Mouse (Mus musculus) layer of hippocampus, adult 11-12 months (tissue): ENCODE data around the gene Gm49711.
A peak's percentile ranks its signal among the peaks of the same experiment; 100 is the strongest.

Source experiments
- DNase-seq: peaks from one replicate; pipeline ENCODE4 v3.0.0; 2022; ENCODE audit warnings: low spot score

Gm49711 gene

GRCm38 (mm10) chr16:92120899-92121531 lies 62.9 kb downstream of the Gm49711 start:
- DNase-seq = no peak

GRCm38 (mm10) chr16:92127226-92127625 lies 69.1 kb downstream of the Gm49711 start:
- no peak for DNase-seq

GRCm38 (mm10) chr16:92127666-92128065 lies 69.5 kb downstream of the Gm49711 start:
- DNase-seq = no peak

GRCm38 (mm10) chr16:92129843-92130242 lies 71.7 kb downstream of the Gm49711 start:
- no peak for DNase-seq

- no peak for DNase-seq
These were observed 74.4 kb downstream of the Gm49711 start for GRCm38 (mm10) chr16:92132511-92132910.

GRCm38 (mm10) chr16:92134148-92134764 lies 76.1 kb downstream of the Gm49711 start:
- no peak for DNase-seq

- DNase-seq = no peak
These were observed 78.2 kb downstream of the Gm49711 start for GRCm38 (mm10) chr16:92136275-92136674.

GRCm38 (mm10) chr16:92139386-92140261 lies 81.5 kb downstream of the Gm49711 start:
- DNase-seq = no peak

- no peak for DNase-seq
These were observed 82.2 kb downstream of the Gm49711 start for GRCm38 (mm10) chr16:92140328-92140727.

- DNase-seq = no peak
These were observed 82.9 kb downstream of the Gm49711 start for GRCm38 (mm10) chr16:92141021-92141420.

- no peak for DNase-seq
These were observed 84.4 kb downstream of the Gm49711 start for GRCm38 (mm10) chr16:92142426-92143012.

- DNase-seq = no peak
These were observed 89.7 kb downstream of the Gm49711 start for GRCm38 (mm10) chr16:92147631-92148366.

GRCm38 (mm10) chr16:92148367-92148728 lies 90.2 kb downstream of the Gm49711 start:
- no peak for DNase-seq

- DNase-seq = no peak
These were observed 92.9 kb downstream of the Gm49711 start for GRCm38 (mm10) chr16:92150975-92151374.

GRCm38 (mm10) chr16:92158021-92158455 lies 99.9 kb downstream of the Gm49711 start:
- peak; percentile 59 for DNase-seq

- DNase-seq = peak; percentile 72
These were observed 100.5 kb downstream of the Gm49711 start for GRCm38 (mm10) chr16:92158461-92159091.

- DNase-seq = no peak
These were observed 101.0 kb downstream of the Gm49711 start for GRCm38 (mm10) chr16:92159114-92159513.

GRCm38 (mm10) chr16:92162289-92162688 lies 104.2 kb downstream of the Gm49711 start:
- DNase-seq = no peak

- DNase-seq = no peak
These were observed 105.4 kb downstream of the Gm49711 start for GRCm38 (mm10) chr16:92163545-92163944.

- no peak for DNase-seq
These were observed 117.9 kb downstream of the Gm49711 start for GRCm38 (mm10) chr16:92176052-92176451.

GRCm38 (mm10) chr16:92177718-92178117 lies 119.6 kb downstream of the Gm49711 start:
- DNase-seq = no peak
